Mouse (Mus musculus) adrenal gland, postnatal 25 days (tissue): ENCODE data around the gene Crb3. TPM values are rescaled to one million over a fixed set of nuclear protein-coding genes. Genes with fewer than 3 reads are reported as not detected.
A peak's percentile ranks its signal among the peaks of the same experiment; 100 is the strongest.
"Not testable (repeated sequence)": the region's sequence is repeated elsewhere in the genome, so short reads cannot be mapped to it uniquely, and the experiment has no call there.

Experiments used
- DNase-seq: peaks from one replicate; pipeline ENCODE4 v3.0.0; 2021; ENCODE audit warnings: mixed read lengths
- long read RNA-seq: library from polyadenylated mRNA; stranded (forward); transcript quantifications from one replicate; pipeline ENCODE4 v2.0.0, GENCODE M21; 2021
- total RNA-seq: library from RNA; stranded (reverse); gene quantifications from 2 replicates; pipeline ENCODE4 v1.2.3, GENCODE M21; 2021

Crb3 gene
- total RNA-seq = 1.4 TPM in 1 of 2 replicates, not detected in the other
- long read RNA-seq, transcript Crb3-204 (3 exons, 868 nt) = major isoform, 15 of 26 reads
- long read RNA-seq, partial matches to known transcripts = 4 of 26 reads
- long read RNA-seq, other reads (novel, unspliced or antisense) = 1 of 26 reads

DNA sequence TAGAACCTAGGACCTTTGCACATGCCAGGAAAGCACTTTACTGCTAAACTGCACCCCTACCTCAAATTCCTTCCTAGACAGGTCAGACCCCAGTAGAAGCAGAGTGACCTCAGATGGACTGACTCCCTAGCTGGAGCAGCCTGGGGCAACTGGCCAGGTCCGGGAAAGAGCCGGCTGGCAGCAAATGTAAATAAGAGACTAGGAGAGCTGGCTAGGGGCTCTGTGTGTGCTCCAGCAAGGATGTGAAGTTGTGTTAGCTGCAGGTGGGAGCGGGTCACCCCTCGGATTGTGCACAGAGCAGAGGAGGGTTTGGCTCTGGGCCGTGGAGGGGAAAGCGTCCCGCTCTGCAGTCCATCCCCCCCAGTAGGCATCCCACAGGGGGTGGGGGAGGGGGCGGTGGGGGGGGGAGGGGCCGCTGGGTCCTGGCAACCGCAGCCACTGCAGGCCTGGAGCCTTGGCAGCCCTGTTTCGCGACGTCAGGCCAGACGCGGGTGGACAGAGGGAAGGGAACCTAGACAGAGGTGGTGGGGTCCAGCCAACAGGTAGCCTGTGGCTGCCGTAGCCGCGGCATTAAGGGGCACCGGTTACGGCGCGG, at the start of gene Crb3:
Gene Crb3, plus strand, starts transcription at position 215 of the 595 bp plus-strand sequence.
- peak; percentile 43 for DNase-seq

DNA sequence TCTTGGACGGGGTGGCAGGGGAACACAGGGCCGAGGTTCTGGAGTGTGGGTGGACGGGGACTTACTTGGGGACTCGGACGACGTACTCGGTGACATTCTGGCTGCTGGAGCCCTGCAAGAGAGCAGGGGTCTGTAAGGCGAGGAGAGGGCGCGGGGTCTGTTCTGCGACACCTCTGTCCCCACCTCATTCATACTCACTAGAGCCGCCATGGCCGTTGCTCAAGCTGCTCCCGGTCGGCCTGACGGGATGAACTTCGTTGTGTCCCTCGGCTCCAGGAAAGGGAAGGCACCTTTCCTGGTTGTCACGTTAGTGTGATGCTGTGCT, 48.0 kb upstream of the Crb3 start:
- no peak for DNase-seq

DNA sequence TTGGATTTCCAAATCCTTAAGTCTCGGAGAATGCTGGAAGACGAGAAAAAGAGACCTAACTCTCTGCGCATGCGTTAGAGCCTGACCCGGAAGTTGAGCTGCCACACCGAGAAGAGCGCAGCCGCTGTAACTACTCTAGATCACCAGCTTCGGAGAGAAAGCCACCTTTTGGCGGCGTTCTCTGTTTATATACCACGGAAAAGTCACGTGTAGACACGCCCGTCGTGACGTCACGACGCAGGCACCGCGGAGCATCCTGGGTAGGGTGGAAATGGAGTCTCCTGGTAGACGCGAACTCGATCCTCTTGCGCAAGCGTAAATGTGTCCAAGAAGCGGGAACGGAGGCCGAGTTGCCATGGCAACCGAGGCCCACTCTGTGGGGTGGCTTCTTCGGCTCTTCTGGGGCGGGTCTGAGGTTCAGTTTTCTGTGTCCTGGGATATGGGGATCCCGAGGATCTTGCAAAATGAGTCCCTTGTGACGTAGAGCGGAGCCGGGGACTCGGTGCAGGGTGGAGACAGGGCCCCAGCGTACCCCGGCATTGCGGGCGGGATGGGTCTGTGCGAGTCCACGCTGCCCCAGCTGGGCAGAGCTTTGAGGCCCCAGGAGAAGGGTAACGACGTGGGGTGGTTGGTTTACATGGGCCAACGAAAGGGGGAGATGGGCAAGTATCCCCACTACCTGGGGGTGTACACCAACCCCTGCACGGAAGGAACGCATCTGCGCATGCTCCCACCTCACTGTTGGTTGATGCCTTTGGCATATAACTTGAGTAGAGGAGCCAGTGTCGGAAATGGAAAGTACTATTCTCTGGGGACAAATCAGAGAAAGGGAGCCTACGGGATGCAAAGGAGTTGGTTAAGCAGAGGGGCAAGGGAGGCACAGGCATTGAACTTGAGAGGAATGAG, 47.4 kb upstream of the Crb3 start, which contains the start of the genes Gtf2f1 and Gm17949:
Gene Gtf2f1, minus strand, starts transcription at position 53 of the 906 bp plus-strand sequence.
Gene Gm17949, plus strand, starts transcription at position 234 of the 906 bp plus-strand sequence.
- DNase-seq = peak; percentile 89

DNA sequence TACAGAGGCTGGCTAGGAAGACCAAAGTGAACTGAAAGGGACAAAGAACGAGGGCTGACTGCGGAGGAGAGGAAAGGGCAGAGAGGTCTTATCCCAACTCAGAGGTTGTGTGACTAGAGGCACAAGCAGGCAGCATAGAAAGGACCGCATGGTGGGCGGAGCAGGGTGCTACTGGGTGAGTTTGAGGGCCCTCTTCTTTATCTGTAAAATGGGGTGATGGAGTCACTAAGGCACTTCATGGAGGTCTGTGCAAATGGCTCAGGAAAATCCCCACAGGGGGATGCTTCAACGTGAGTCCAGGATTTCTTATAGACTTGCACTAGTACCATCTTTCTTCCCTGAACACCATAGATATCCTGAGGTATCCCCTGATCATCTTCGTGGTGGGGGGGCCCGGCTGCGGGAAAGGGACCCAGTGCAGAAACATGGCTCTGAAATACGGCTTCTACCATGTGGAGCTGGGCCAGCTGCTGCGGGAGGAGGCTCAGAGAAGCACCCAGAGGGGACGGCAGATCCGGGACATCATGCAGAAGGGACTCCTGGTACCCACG, 46.6 kb upstream of the Crb3 start:
- DNase-seq = no peak

DNA sequence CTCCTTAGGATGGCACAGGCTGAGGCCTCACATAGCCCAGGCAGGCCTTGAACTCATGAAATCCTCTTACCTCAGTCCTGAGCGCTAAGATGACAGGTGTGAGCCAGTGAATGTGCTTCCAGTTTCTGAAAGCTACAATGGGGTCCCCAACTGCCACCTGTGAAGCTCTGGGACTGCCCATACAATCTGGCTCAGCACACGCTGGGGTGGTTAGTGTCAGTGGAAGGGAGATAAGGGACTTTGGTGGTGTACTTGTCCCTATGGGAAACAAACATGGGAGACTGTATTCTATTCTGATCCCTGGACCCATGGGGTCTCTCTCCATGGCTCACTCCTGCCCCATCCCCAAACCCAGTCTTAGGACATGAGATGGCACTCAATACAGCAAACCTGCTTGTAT, 39.2 kb upstream of the Crb3 start:
- no peak for DNase-seq

DNA sequence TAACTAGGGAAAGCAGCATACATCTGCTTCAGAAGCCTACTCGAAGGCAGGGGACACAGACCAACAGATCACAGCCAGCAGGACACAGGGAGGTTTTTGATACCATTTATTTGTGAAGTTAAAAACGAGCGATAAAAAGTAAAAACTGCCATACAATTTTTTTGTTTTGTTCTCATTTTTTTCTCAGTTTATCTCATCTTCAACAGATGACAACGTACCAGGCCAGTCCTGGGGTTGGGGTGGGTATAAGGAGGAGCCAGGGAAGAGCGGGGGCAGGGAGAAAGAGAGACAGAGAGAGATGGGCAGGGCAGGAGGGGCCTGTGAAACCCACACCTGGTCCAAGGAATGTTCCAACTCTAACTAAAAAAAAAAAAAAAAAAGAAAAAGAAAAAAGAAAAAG, 37.9 kb upstream of the Crb3 start:
- DNase-seq = no peak

DNA sequence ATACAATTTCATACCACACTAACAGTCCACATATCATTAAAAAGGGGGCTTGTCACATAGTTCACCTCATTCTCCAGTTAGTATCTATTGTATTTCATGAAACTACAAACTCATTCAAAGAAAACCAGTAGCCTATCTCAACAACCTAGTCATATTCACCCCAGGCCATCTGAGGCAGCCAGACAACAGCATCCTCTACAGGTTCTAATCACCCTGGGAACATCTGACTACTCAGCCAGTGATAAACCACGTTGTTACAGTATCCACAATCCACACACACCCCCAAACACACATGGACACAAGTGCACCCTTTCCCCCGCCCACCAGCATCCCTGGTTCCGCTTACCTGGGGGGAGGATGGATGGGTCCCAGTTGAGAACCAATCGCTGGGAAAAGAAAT, 31.4 kb upstream of the Crb3 start:
- no peak for DNase-seq

DNA sequence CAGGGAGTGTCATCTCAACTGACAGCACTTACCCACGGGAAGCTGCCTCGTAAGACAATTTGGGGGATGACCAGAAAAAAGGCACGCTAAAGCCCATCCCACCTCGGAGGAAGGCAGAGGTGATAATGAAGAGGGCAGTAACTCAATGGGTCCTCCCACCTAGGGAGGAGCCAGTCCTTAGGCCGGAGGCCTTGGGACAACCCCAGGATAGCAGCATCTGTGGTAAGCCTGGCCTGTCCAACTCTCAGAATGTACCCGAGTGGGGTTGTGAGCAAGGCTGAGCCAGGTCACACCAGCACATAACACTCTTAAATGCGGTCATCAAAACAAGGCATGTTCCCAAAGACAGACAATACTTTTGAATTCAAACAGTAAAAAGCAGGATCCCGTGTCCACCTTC, 29.2 kb upstream of the Crb3 start:
- no peak for DNase-seq

DNA sequence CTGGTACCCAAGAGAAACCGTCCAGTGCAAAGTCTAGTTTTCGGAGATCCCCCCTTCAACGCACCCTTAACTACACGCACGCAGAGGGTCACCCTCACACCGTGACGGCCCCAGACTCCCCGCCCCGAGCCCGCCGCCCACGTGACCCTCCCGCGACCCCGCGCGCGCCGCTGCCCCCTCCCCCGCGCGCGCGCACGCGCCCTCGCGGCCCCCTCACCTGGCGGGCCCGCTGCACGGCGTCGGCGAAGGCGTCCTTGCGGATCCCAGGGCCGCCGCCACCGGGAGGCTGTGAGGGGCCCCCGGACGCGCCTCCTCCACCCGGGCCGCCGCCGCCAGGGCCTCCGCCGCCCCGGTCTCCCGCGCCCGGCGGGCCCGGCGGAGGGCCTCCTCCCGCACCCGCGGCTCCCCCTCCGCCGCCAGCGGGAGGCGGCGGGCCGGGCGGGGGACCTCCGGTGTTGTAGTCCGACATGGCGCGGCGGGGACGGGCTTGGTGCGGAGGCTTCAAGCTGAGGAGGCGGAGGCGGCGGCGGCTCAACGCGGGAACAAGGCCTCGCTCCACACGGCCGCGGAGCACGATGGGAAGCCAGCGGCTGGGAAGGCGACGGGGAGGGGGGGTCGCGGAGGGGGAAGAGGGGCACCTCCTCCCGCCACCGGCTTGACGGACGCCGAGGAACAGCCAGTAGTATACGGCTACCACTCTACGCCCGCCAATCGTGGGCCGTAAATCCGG, 27.8 kb upstream of the Crb3 start, which contains the start of gene Khsrp:
Gene Khsrp, minus strand, starts transcription at position 592 of the 730 bp plus-strand sequence.
- DNase-seq = peak; percentile 46

DNA sequence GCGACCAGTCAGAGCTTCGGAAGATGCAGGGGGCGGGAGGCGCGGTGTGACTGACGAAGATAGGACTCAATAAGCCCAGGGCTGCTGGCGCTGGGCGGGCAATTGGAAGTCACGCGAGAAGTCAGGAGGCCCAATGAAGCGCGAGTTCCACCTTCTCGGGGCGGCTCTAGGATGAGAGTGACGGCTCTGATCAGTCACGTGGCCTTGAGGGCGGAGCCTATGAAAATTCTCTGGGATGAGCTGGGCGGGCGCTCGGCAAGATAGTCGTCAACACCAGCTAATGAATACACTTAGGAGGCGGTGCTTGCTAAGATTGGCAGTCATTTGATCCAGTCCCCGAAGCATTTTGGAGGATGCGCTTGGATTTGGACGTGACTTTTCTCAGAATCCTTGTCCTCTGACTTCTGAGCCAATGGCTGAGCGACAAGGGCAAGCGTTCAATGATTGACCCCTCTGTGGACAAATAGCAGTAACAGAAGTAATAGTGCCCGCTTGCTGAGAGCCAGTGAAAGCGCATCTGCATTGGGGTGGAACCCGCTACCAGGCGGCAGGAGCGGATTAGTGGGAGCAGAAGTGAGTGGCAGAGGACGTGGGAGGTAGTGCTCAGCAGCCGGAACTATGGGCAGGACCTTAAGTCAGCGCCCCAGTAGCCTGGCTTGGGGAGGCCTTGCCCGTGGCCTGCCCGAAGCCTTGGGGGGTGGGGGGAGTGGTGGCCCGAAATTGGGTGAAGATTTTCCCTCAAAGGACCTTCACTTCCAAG, 27.1 kb upstream of the Crb3 start:
- peak; percentile 96 for DNase-seq

DNA sequence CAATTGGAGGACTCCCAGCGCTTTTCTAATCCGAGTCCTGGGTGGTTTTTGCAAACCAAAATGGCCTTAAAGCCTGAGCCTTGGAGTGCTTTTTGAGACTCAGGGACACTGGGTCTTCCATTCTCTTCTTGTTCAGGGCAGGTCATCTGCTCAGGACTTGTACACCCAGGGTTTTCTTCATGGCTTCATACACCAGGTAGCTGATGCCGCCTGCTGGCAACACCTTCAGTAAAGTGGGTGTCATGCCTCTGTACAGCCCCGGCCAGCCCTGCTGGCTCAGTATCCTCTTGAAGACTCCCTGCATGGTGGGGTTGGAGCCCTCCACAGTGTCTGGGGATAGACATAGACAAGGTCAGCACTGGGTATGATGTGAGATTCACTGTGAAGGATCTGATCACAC, 26.1 kb upstream of the Crb3 start:
- no peak for DNase-seq

DNA sequence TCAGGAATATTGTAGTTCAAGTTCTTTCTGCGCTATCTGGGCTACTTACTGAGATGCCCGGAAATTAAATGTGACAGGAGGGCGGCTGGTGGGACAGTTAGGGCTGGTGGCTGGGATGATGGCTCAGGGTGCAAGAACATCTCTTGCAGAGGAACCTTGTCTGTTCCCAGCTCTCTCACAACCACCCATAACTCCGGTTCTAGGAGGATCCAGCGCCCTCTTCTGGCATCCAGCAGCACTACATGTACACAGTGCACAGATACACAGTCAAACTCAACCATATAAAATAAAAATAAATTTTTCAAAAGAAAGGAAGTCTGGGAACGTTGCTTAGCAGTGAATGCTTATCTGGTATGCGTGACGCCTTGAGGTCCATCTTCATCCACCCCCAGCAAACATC, 19.9 kb upstream of the Crb3 start:
- no peak for DNase-seq

DNA sequence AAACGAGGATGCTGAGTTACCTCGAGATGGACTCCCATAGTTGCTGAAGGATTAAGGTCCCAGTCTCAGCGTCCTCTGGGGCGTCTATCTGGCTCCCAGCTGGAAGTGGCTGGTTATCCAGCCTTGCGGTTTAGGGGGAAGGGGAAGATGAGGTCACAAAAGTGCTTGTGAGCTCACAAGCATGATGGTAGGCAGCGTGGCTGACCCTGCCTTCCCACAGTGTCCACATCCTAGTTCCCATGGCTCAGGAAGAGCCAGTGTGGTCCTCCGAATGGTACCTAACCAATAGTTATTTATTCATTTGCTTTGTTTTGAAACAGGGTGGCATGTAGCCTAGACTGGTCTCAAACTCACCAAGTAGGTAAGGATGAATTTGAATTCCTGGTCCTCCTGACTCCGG, 17.4 kb upstream of the Crb3 start, which contains the start of gene Slc25a41:
Gene Slc25a41, minus strand, starts transcription at position 101 of the 400 bp plus-strand sequence.
- DNase-seq = no peak

DNA sequence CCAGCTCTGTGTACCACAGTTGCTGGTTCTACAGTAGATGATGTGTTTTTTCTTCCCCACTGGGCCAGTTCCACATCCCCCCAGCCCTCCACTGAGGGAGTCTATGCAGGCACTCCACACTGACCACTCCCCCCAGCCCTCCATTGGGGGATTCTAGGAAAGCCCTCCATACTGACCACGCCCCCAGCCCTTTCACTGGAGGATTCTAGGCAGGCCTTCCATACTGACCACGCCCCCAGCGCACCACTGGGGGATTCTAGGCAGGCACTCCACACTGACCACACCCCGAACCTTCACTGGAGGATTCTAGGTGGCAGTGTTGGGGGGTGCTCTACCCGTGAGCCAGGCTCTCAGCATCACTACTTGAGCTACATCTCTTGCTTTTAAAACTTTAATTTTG, 11.5 kb upstream of the Crb3 start:
- no peak for DNase-seq

DNA sequence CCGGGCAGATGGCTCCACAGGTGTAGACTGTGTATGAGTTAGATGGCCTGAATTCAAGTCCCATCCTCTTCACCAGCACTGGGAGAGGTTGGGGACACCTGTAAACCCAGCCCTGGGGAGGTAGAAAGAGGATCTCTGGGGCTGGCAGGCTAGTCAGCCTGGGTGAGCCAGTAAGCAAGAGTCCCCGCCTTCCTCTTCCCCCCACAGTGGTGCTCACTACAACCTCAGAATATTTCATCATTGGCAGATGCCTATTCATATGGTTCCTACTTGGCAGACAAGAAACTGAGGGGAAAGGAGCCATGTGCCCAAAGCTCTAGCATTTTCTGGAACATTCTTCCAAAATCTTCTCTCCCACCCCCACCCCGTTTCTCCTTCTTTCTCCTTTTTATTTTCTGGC, 10.1 kb upstream of the Crb3 start:
- no peak for DNase-seq

DNA sequence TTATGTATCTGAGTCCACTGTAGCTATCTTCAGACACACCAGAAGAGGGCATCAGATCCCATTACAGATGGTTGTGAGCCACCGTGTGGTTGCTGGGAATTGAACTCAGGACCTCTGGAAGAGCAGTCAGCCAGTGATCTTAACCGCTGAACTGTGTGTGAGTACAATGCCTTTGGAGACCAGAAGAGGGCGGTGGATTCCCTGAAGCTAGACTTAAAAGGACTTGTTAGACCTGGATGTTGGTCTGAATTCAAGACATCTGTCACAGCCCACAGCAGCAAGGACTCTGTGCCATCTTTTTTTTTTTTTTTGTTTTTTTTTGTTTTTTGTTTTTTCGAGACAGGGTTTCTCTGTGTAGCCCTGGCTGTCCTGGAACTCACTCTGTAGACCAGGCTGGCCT, 7.2 kb upstream of the Crb3 start:
- DNase-seq = not testable (repeated sequence)

DNA sequence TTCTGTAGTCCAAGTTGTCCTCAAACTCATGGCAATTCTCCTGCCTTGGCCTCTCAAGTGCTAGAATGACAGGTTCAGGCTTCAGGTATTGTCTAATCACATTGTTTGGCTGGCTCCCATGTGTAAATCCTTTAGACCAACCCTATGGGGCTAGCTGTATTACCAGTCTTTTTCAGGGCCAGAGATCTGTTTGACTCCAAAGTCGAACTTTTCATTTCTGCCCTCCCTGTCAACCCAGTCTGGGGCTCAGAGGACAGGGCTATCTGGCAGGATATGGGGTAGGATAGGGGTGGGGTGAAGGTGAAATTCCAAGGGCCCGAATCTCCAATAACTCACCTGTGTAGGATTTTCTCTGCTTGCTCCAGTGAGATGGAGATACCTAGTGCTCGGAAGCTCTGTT, 2.7 kb upstream of the Crb3 start:
- no peak for DNase-seq

DNA sequence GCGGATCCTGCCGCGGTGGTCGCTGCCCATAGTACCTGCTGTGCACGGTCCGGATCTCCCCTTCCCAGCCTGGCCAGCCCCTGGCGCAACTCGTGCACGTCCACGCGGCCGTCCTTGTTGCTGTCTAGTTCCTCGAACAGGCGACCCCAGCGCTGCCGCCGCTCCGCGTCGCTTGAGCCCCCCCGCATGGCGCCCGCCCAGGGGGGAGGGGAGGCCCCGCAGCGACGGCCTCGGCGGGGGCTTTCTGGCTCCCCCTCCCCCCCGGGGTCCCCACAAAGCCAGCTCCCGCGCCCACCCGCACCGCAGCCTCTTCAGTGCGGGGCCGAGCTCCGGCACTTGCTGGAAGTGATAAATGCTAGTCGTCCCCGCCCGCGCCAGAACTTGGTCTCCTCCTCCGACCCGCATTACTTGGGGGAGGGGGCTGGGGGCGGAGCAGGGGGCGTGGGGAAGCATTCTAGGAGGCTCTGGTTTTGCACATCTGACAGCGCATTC, 627 bp downstream of the Crb3 start, which contains the start of gene Slc25a23:
Gene Slc25a23, minus strand, starts transcription at position 378 of the 492 bp plus-strand sequence.
- DNase-seq = peak; percentile 74

DNA sequence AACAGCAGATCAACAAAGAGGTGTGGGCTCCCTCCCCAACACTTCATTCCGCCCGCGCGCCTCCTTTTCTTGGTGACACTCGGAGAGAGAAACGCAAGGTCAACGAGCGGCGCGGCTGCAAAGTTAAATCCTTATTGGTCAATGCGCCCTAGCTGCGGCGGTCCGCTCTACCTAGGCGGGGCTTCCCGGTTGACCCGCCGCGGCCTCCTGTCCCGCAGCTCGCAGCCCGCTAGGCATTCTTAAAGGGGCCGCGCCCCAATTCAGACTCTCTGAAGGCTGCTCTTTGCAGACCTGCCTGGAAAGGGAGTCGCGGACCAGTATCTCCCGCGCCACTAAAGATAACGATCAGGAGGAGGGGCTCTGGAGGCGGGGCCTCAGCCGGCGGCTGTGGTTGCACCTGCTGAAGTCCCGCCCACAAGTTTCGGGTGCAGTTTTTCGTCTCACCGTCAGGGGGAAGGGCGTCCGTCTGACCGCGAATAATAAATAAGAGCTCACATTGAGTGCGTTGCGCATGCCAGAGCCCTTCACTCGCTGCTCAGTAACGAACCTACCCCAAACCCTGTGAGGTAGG, 1.4 kb downstream of the Crb3 start:
- DNase-seq = peak; percentile 92

DNA sequence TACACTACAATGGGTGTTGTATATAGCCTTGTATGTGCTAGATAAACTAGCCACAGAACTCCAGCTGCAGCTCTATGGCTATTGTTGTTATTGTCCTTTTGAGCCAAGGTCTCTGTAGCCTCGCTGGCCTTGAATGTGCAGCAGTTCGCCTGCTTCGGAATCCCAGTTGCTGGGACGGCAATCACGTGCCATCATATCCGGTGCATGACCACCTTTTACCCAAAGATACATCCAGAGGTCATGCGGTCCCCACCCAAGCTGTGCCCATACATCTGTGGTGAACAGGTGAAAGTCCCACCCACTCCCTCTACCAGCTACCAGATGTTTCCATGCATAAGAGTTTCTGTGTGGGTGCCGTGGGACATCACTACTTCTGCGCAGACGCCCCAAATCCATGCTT, 2.2 kb downstream of the Crb3 start:
- DNase-seq = peak; percentile 27

DNA sequence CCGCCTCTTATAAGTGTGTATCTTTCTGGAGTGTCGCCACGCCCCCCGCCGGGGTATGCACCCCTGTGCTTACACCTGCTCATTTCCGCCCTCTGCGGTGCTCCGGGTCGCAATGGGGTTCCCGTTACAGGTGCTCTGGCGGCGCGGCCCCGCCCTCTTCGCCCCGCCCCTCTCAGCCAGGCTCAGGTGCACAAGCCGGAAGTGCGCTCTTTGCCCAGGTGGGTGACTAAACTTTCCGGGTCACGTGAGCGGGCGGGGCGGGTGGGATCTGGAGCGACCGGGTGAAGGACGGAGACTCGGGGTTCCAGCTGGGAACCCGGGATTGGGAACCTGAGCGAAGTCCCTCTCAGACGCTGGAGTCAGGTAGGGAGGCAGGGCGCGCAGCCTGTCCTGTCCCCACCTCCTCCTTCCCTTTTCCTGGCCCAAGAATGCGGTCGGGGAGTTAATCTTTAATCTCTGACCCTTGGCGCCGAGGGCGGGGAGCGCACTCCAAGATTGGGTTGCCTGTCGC, 3.2 kb downstream of the Crb3 start:
- no peak for DNase-seq
